Mouse (Mus musculus) heart, adult 2 months (tissue): ENCODE data around the gene Ascl2.

Experiments used
- CTCF ChIP-seq: fragments of 200-600 bp; IDR thresholded peaks from 2 replicates; pipeline ENCODE4 v1.8.1; 2022; ENCODE audit warnings: antibody characterized with exemption, mild to moderate bottlenecking, moderate library complexity
- EP300 ChIP-seq: fragments of 200-500 bp; IDR thresholded peaks from 2 replicates; pipeline ENCODE4 v1.6.1; 2011; ENCODE audit warnings: low read depth, low read length, control low read depth; ENCODE audit not compliant: insufficient read depth
- POLR2A ChIP-seq: fragments of 200-500 bp; IDR thresholded peaks from 2 replicates; pipeline ENCODE4 v1.6.1; 2011; ENCODE audit warnings: mild to moderate bottlenecking, low read depth, low read length, control low read depth; ENCODE audit not compliant: insufficient read depth

GRCm38 (mm10) chr7:143009996-143010395 lies 40.9 kb upstream of the Ascl2 start:
- TF ChIP-seq POLR2A (no peak), CTCF (no peak), EP300 (no peak)
